Mouse (Mus musculus) myocyte (in vitro differentiated cells): ENCODE data around the gene Spaca9. TPM values are rescaled to one million over a fixed set of nuclear protein-coding genes. Genes with fewer than 3 reads are reported as not detected.

Source experiments
- H3K27me3 ChIP-seq: one replicate; pipeline ENCODE4 v1.6.1; 2011; ENCODE audit not compliant: control insufficient read depth, insufficient read depth, insufficient read length
- H3K36me3 ChIP-seq: one replicate; pipeline ENCODE4 v1.6.1; 2011; ENCODE audit not compliant: control insufficient read depth, insufficient read depth
- H3K4me2 ChIP-seq: one replicate; pipeline ENCODE4 v1.6.1; 2011; ENCODE audit warnings: low read depth, control low read depth
- H3K4me3 ChIP-seq: one replicate; pipeline ENCODE4 v1.5.1; 2011; ENCODE audit warnings: mild to moderate bottlenecking, control low read depth, moderate library complexity
- H3K79me2 ChIP-seq: one replicate; pipeline ENCODE4 v1.6.1; 2011; ENCODE audit not compliant: control insufficient read depth, insufficient read depth
- H3ac ChIP-seq: one replicate; pipeline ENCODE4 v1.6.1; 2011; ENCODE audit not compliant: control insufficient read depth, insufficient read length
- CEBPB ChIP-seq: IDR thresholded peaks from 2 replicates; pipeline ENCODE4 v1.6.1; 2011; ENCODE audit warnings: mild to moderate bottlenecking, moderate library complexity; ENCODE audit not compliant: poor library complexity, insufficient read depth, severe bottlenecking
- E2F4 ChIP-seq: IDR thresholded peaks from one replicate; pipeline ENCODE4 v1.6.1; 2011; ENCODE audit warnings: mild to moderate bottlenecking, control low read depth, moderate library complexity; ENCODE audit not compliant: insufficient read depth
- MAX ChIP-seq: IDR thresholded peaks from one replicate; pipeline ENCODE4 v1.6.1; 2011; ENCODE audit warnings: low read depth, mild to moderate bottlenecking, control low read depth
- MYOD1 ChIP-seq, 3 experiments: IDR thresholded peaks; one replicate each; pipeline ENCODE4 v1.6.1; 2011; ENCODE audit warnings: control low read depth in 2 of 3, low read depth in 2 of 3, mild to moderate bottlenecking in 2 of 3, moderate library complexity in 1 of 3; ENCODE audit not compliant: insufficient read length in 2 of 3, control insufficient read depth in 1 of 3
- MYOG ChIP-seq, 3 experiments: IDR thresholded peaks; one replicate each; pipeline ENCODE4 v1.6.1; 2011; ENCODE audit warnings: control low read depth in 2 of 3, low read depth in 2 of 3, mild to moderate bottlenecking in 2 of 3; ENCODE audit not compliant: insufficient read length in 2 of 3, control insufficient read depth in 1 of 3, insufficient read depth in 1 of 3
- POLR2A ChIP-seq: IDR thresholded peaks from one replicate; pipeline ENCODE4 v1.6.1; 2011; ENCODE audit warnings: low read depth, mild to moderate bottlenecking, control low read depth, moderate library complexity; ENCODE audit not compliant: insufficient read length
- POLR2AphosphoS2 ChIP-seq: IDR thresholded peaks from one replicate; pipeline ENCODE4 v1.6.1; 2011; ENCODE audit warnings: low read depth, control low read depth; ENCODE audit not compliant: insufficient read length
- REST ChIP-seq: IDR thresholded peaks from one replicate; pipeline ENCODE4 v1.6.1; 2011; ENCODE audit warnings: mild to moderate bottlenecking, control low read depth, moderate library complexity; ENCODE audit not compliant: insufficient read depth, insufficient read length
- SRF ChIP-seq: IDR thresholded peaks from one replicate; pipeline ENCODE4 v1.6.1; 2011; ENCODE audit warnings: low read depth; ENCODE audit not compliant: control insufficient read depth, insufficient read length
- TCF12 ChIP-seq: IDR thresholded peaks from one replicate; pipeline ENCODE4 v1.6.1; 2011; ENCODE audit warnings: mild to moderate bottlenecking, control low read depth; ENCODE audit not compliant: poor library complexity, insufficient read depth, severe bottlenecking
- TCF3 ChIP-seq: IDR thresholded peaks from one replicate; pipeline ENCODE4 v1.6.1; 2011; ENCODE audit warnings: low read depth, control low read depth; ENCODE audit not compliant: insufficient read length
- USF1 ChIP-seq: IDR thresholded peaks from one replicate; pipeline ENCODE4 v1.6.1; 2011; ENCODE audit warnings: low read depth, mild to moderate bottlenecking, control low read depth, moderate library complexity
- polyA plus RNA-seq: library from polyadenylated mRNA; unstranded; fragments of >200 nt; fragmentation: generic; extraction: Trizol; gene quantifications from one replicate; pipeline ENCODE4 v1.2.1, GENCODE M21; 2012; ENCODE audit warnings: missing spikeins

Spaca9 gene
- polyA plus RNA-seq, 1 experiment = 0.47 TPM

GRCm38 (mm10) chr2:28713036-28713435 lies 13.5 kb upstream of the Spaca9 start:
- Histone ChIP-seq H3K79me2 (no peaks in the 10 kb centered on the region), H3K36me3 (no peaks in the 10 kb centered on the region), H3K27me3 (peaks cover 60% of the 10 kb centered on the region), H3K4me3 (no peak overlapping the region), H3K4me2 (no peak overlapping the region), H3ac (no peak overlapping the region)
- TF ChIP-seq POLR2A (no peak), USF1 (no peak), REST (no peak), TCF3 (no peak), TCF12 (no peak), CEBPB (no peak), SRF (no peak), E2F4 (no peak), MYOG (IDR thresholded peaks at IDR 0.05; ENCODE audit: control insufficient read depth in 1 of 3, insufficient read depth in 1 of 3, insufficient read length in 2 of 3, low read depth in 2 of 3) (no peak), MYOD1 (IDR thresholded peaks at IDR 0.05; ENCODE audit: control insufficient read depth in 1 of 3, insufficient read length in 2 of 3, low read depth in 2 of 3) (no peak), POLR2AphosphoS2 (no peak), MAX (no peak)

GRCm38 (mm10) chr2:28706787-28707186 lies 7.3 kb upstream of the Spaca9 start:
- H3K27me3 ChIP-seq = peaks cover 75% of the 10 kb centered on the region
- H3ac ChIP-seq = no peak overlapping the region
- H3K4me2 ChIP-seq = no peak overlapping the region
- TF ChIP-seq TCF3 (no peak), USF1 (no peak), REST (no peak), POLR2A (no peak), MYOG (IDR thresholded peaks at IDR 0.05; ENCODE audit: control insufficient read depth in 1 of 3, insufficient read depth in 1 of 3, insufficient read length in 2 of 3, low read depth in 2 of 3) (no peak), MAX (no peak), POLR2AphosphoS2 (no peak), CEBPB (no peak)
- H3K79me2 ChIP-seq = no peaks in the 10 kb centered on the region
- no peak overlapping the region for H3K4me3 ChIP-seq
- no peaks in the 10 kb centered on the region for H3K36me3 ChIP-seq

DNA sequence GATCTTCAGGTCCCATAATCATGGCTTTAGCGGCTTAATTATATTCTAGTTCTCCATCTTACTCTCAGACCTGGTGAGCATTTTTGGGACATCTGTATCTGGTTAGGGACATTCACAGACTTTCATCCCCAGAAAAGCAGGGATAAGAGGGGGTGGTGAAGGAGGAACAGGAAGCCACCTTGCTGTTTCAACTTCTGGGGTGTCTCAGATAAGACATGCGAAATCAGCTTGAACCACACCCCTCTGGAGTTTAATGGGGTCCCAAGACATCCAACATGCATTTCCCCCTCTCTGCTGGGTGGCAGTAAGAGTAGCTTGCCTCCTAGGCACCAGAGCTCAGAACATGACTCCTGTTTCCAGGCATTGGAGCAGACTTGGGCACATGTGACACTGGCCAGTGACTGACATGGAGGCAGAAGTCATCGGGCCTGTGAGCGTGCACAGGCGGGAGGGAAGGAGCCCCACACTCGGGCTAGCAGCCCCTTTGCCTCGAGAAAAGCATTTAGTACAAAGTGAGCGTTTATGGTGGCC lies 6.6 kb upstream of the Spaca9 start:
- Histone ChIP-seq H3ac (no peak overlapping the region), H3K79me2 (no peaks in the 10 kb centered on the region), H3K4me3 (no peak overlapping the region), H3K4me2 (no peak overlapping the region), H3K36me3 (no peaks in the 10 kb centered on the region), H3K27me3 (peaks cover 73% of the 10 kb centered on the region)
- TF ChIP-seq MYOG (IDR thresholded peaks at IDR 0.05; ENCODE audit: control insufficient read depth in 1 of 3, insufficient read depth in 1 of 3, insufficient read length in 2 of 3, low read depth in 2 of 3) = no peak
- TF ChIP-seq USF1 = no peak
- no peak for TF ChIP-seq MYOD1 (IDR thresholded peaks at IDR 0.05; ENCODE audit: control insufficient read depth in 1 of 3, insufficient read length in 2 of 3, low read depth in 2 of 3)
- no peak for TF ChIP-seq E2F4
- no peak for TF ChIP-seq REST
- no peak for TF ChIP-seq POLR2A
- TF ChIP-seq CEBPB = no peak
- no peak for TF ChIP-seq TCF12

DNA sequence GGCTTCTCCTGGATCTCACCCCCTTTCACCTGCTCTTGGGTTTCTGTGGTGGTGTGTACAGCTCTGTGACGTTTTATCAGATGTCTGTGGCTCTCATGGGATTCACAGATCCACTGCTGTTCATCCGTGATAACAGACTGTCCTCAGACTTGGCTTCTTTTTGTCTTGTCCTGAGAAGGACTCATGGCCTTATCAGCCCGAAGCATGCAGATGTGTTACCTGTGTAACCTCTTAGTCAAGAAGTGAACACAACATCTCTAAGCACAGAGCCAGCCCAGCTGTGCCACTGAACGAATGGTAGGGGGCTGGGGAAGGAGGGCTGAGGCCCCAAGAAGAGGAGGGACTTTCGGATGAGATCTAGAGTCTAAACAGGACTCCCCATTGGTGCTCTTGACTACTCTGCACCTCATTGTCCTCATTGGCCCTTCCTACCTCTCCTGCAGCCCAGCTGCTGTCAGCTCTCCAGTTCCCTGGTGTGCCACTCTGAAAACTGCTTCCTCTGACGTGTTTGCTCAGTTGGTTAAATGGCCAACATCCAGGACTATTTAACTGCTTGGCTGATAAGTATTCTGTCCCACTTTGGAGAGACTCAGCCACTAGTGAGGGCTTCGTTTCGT lies 2.2 kb upstream of the Spaca9 start:
- H3K79me2 ChIP-seq = no peaks in the 10 kb centered on the region
- H3ac ChIP-seq = no peak overlapping the region
- H3K27me3 ChIP-seq = peaks cover 38% of the 10 kb centered on the region
- TF ChIP-seq POLR2AphosphoS2 = no peak
- no peak for TF ChIP-seq TCF3
- no peak for TF ChIP-seq MYOD1 (IDR thresholded peaks at IDR 0.05; ENCODE audit: control insufficient read depth in 1 of 3, insufficient read length in 2 of 3, low read depth in 2 of 3)
- H3K4me3 ChIP-seq = no peak overlapping the region
- H3K36me3 ChIP-seq = no peaks in the 10 kb centered on the region
- no peak overlapping the region for H3K4me2 ChIP-seq

DNA sequence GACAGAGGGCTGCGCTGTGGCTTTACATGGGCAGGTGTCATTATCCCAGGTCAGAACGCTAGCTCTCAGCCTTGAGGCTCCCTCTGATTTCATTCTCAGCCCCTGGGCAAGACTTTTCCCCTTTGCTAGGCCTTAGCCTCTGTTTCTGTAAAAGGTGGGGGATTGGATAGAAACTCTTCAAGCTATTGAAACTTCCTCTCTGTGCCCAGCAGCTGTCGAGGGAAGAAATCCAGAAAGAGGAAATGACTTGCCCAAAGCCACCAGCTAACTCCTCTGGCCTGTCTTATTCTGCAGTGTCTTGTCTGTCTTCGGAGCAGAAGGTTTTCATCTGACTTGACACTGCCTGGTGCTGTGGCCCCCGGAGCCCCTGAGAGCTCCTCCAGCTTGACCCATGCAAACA lies 961 bp downstream of the Spaca9 start:
- no peak overlapping the region for H3K4me2 ChIP-seq
- no peaks in the 10 kb centered on the region for H3K79me2 ChIP-seq
- TF ChIP-seq TCF3 = no peak
- no peak for TF ChIP-seq SRF
- TF ChIP-seq REST = no peak
- TF ChIP-seq POLR2AphosphoS2 = no peak
- no peak for TF ChIP-seq CEBPB

More for the DNA sequence above, 961 bp downstream of the Spaca9 start:
- Histone ChIP-seq H3K27me3 (peaks cover 15% of the 10 kb centered on the region), H3K36me3 (no peaks in the 10 kb centered on the region), H3K4me3 (no peak overlapping the region), H3ac (no peak overlapping the region)
